Mouse (Mus musculus) adrenal gland, adult 8-10 months (tissue): Measurements from ENCODE around the gene Arid3c. TPM values are rescaled to one million over a fixed set of nuclear protein-coding genes. Genes with fewer than 3 reads are reported as not detected.
"Not testable (repeated sequence)": the region's sequence is repeated elsewhere in the genome, so short reads cannot be mapped to it uniquely, and the experiment has no call there.

Source experiments
- DNase-seq: peaks from one replicate; pipeline ENCODE4 v3.0.0; 2022
- total RNA-seq, 4 experiments: library from RNA; stranded (reverse); gene quantifications; 2 replicates each; pipeline ENCODE4 v1.2.4; 2022

Arid3c gene
- total RNA-seq, 4 experiments from 2014 or later: not detected

- DNase-seq: no peak
Observed at GRCm38 (mm10) chr4:41704651-41705050, 26.3 kb downstream of the Arid3c start.

GRCm38 (mm10) chr4:41702226-41702625 lies 28.7 kb downstream of the Arid3c start:
- not testable (repeated sequence) for DNase-seq

- DNase-seq: not testable (repeated sequence)
Observed at GRCm38 (mm10) chr4:41700224-41700623, 30.7 kb downstream of the Arid3c start.

- not testable (repeated sequence) for DNase-seq
Observed at GRCm38 (mm10) chr4:41699783-41700182, 31.2 kb downstream of the Arid3c start, which contains the start of gene Il11ra1. Il11ra1 (plus strand) TSS chr4:41699989.

GRCm38 (mm10) chr4:41698421-41699016 lies 32.4 kb downstream of the Arid3c start:
- DNase-seq: not testable (repeated sequence)

GRCm38 (mm10) chr4:41696930-41697841 lies 33.8 kb downstream of the Arid3c start, which contains the start of gene Cntfr:
Cntfr (minus strand) TSS chr4:41697089.
- peak; percentile 74 for DNase-seq

- not testable (repeated sequence) for DNase-seq
Observed at GRCm38 (mm10) chr4:41696452-41696851, 34.5 kb downstream of the Arid3c start.

- not testable (repeated sequence) for DNase-seq
Observed at GRCm38 (mm10) chr4:41695800-41696199, 35.1 kb downstream of the Arid3c start.

- not testable (repeated sequence) for DNase-seq
Observed at GRCm38 (mm10) chr4:41693511-41693910, 37.4 kb downstream of the Arid3c start.

GRCm38 (mm10) chr4:41690014-41690413 lies 40.9 kb downstream of the Arid3c start:
- not testable (repeated sequence) for DNase-seq

GRCm38 (mm10) chr4:41688562-41688961 lies 42.4 kb downstream of the Arid3c start:
- DNase-seq: not testable (repeated sequence)

- DNase-seq: not testable (repeated sequence)
Observed at GRCm38 (mm10) chr4:41685882-41686492, 45.0 kb downstream of the Arid3c start.

GRCm38 (mm10) chr4:41684931-41685453 lies 46.0 kb downstream of the Arid3c start:
- DNase-seq: not testable (repeated sequence)

- not testable (repeated sequence) for DNase-seq
Observed at GRCm38 (mm10) chr4:41684131-41684930, 46.6 kb downstream of the Arid3c start.

GRCm38 (mm10) chr4:41683303-41683702 lies 47.6 kb downstream of the Arid3c start:
- not testable (repeated sequence) for DNase-seq

GRCm38 (mm10) chr4:41682789-41683188 lies 48.2 kb downstream of the Arid3c start:
- no peak for DNase-seq

- DNase-seq: no peak
Observed at GRCm38 (mm10) chr4:41681947-41682346, 49.0 kb downstream of the Arid3c start.

- DNase-seq: no peak
Observed at GRCm38 (mm10) chr4:41681176-41681575, 49.8 kb downstream of the Arid3c start.

GRCm38 (mm10) chr4:41679291-41679690 lies 51.7 kb downstream of the Arid3c start:
- DNase-seq: no peak

- peak; percentile 78 for DNase-seq
Observed at GRCm38 (mm10) chr4:41678863-41679262, 52.1 kb downstream of the Arid3c start.

GRCm38 (mm10) chr4:41677006-41677629 lies 53.8 kb downstream of the Arid3c start:
- peak; percentile 82 for DNase-seq
